Mouse (Mus musculus) left cerebral cortex, postnatal 10 days (tissue): ENCODE data around the gene Gm43720. TPM values are rescaled to one million over a fixed set of nuclear protein-coding genes. Genes with fewer than 3 reads are reported as not detected.

Source experiments
- DNase-seq, 2 experiments: peaks; one replicate each; pipeline ENCODE4 v3.0.0; 2021 to 2022; ENCODE audit warnings: low spot score in 2 of 2, mixed read lengths in 1 of 2; ENCODE audit errors: extremely low spot score in 1 of 2
- intact Hi-C: fragments of 180-260 bp; cut with DNase I; formaldehyde crosslinking; loops from one replicate; pipeline ENCODE4 v1.15.1; 2025
- total RNA-seq, 2 experiments: library from RNA; stranded (reverse); gene quantifications; 2 replicates each; pipeline ENCODE4 v1.2.3; 2021

Gene Gm43720
- total RNA-seq, 2 experiments from 2014 or later = 0.11 TPM; not detected in 1

- DNase-seq = peak; percentile 91 to 96
- intact Hi-C loops = loop anchor here (5.0 kb wide), 1 partner anchor 179 kb away; the partner anchor contains the start of gene Zfp157
These were observed 16.2 kb downstream of the Gm43720 start, which contains the start of gene BC037034 for GRCm38 (mm10) chr5:138263260-138264206. Gene BC037034, minus strand, starts transcription at chr5:138264033.

GRCm38 (mm10) chr5:138262582-138263240 is 17.0 kb downstream of the Gm43720 start:
- no peak for DNase-seq
- intact Hi-C loops = loop anchor here (5.0 kb wide), 1 partner anchor 180 kb away; the partner anchor contains the start of gene Zfp157

- intact Hi-C loops = loop anchor here (5.0 kb wide), 1 partner anchor 180 kb away; the partner anchor contains the start of gene Zfp157
- no peak for DNase-seq
These were observed 17.8 kb downstream of the Gm43720 start for GRCm38 (mm10) chr5:138262001-138262400.

GRCm38 (mm10) chr5:138260834-138261233 is 18.9 kb downstream of the Gm43720 start:
- intact Hi-C loops = loop anchor here (5.0 kb wide), 1 partner anchor 181 kb away; the partner anchor contains the start of gene Zfp157
- no peak for DNase-seq

GRCm38 (mm10) chr5:138260051-138260450 is 19.7 kb downstream of the Gm43720 start:
- intact Hi-C loops = loop anchor here (5.0 kb wide), 1 partner anchor 182 kb away; the partner anchor contains the start of gene Zfp157

GRCm38 (mm10) chr5:138258993-138259392 is 20.8 kb downstream of the Gm43720 start:
- intact Hi-C loops = no loop called here

More at GRCm38 (mm10) chr5:138260051-138260450, 19.7 kb downstream of the Gm43720 start:
- DNase-seq = no peak

GRCm38 (mm10) chr5:138258542-138258941 is 21.2 kb downstream of the Gm43720 start:
- no peak for DNase-seq

More at GRCm38 (mm10) chr5:138258993-138259392, 20.8 kb downstream of the Gm43720 start:
- DNase-seq = no peak

GRCm38 (mm10) chr5:138258078-138258477 is 21.7 kb downstream of the Gm43720 start:
- DNase-seq = no peak
- intact Hi-C loops = no loop called here

More at GRCm38 (mm10) chr5:138258542-138258941, 21.2 kb downstream of the Gm43720 start:
- intact Hi-C loops = no loop called here

- no peak for DNase-seq
- intact Hi-C loops = no loop called here
These were observed 22.2 kb downstream of the Gm43720 start for GRCm38 (mm10) chr5:138257585-138257978.

- DNase-seq = no peak
- intact Hi-C loops = no loop called here
These were observed 22.7 kb downstream of the Gm43720 start for GRCm38 (mm10) chr5:138256966-138257584.

GRCm38 (mm10) chr5:138256094-138256467 is 23.7 kb downstream of the Gm43720 start:
- DNase-seq = no peak
- intact Hi-C loops = no loop called here

GRCm38 (mm10) chr5:138255353-138256093 is 24.2 kb downstream of the Gm43720 start, which contains the start of gene Lamtor4:
Gene Lamtor4, plus strand, starts transcription at chr5:138255482.
- intact Hi-C loops = no loop called here

GRCm38 (mm10) chr5:138253061-138253460 is 26.7 kb downstream of the Gm43720 start:
- intact Hi-C loops = loop anchor here (2.0 kb wide), 1 partner anchor 52 kb away; no protein-coding TSS in a partner anchor

More at GRCm38 (mm10) chr5:138255353-138256093, 24.2 kb downstream of the Gm43720 start, which contains the start of gene Lamtor4:
- peak; percentile 95 to 98 for DNase-seq

GRCm38 (mm10) chr5:138251144-138251543 is 28.6 kb downstream of the Gm43720 start:
- intact Hi-C loops = no loop called here
- no peak for DNase-seq

More at GRCm38 (mm10) chr5:138253061-138253460, 26.7 kb downstream of the Gm43720 start:
- DNase-seq = no peak

GRCm38 (mm10) chr5:138241511-138241910 is 38.2 kb downstream of the Gm43720 start:
- no peak for DNase-seq
- intact Hi-C loops = no loop called here

- intact Hi-C loops = no loop called here
- no peak for DNase-seq
These were observed 45.5 kb downstream of the Gm43720 start for GRCm38 (mm10) chr5:138234224-138234623.

GRCm38 (mm10) chr5:138233778-138234177 is 46.0 kb downstream of the Gm43720 start:
- intact Hi-C loops = no loop called here
- no peak for DNase-seq

- intact Hi-C loops = no loop called here
- no peak for DNase-seq
These were observed 50.2 kb downstream of the Gm43720 start for GRCm38 (mm10) chr5:138229511-138229910.
